Mouse (Mus musculus): Measurements from ENCODE around the gene Lbx2. TPM values are rescaled to one million over a fixed set of nuclear protein-coding genes. Genes with fewer than 3 reads are reported as not detected.

Lbx2 gene
- polyA plus RNA-seq, 1 experiment from 2014 or later: 0.57 TPM

GRCm38 (mm10) chr6:83101688-83102556, 15.8 kb downstream of the Lbx2 start:
- under 1% methylated on average over 74 of the region's 74 CpGs for WGBS
- Histone ChIP-seq H3K4me2 (replicated peaks) (peak overlapping the region; percentile 99), H3K27ac (peak overlapping the region; percentile 65; the same call in 1 of the 2 replicates), H3K36me3 (peaks cover 3% of the 10 kb centered on the region; the same call in 1 of the 2 replicates), H3K9ac (peak overlapping the region; percentile 85), H3K27me3 (replicated peaks) (peaks cover 3% of the 10 kb centered on the region; the same call in 1 of the 2 replicates), H3K4me1 (peaks cover 18% of the 10 kb centered on the region), H3K4me3 (peak overlapping the region; percentile 76), H3K9me3 (no peaks in the 10 kb centered on the region)
- ATAC-seq (ENCODE audit: low FRiP score, low read depth): peak; percentile 79

- no peak for ATAC-seq (ENCODE audit: low FRiP score, low read depth)
- Histone ChIP-seq H3K27ac (no peak overlapping the region), H3K36me3 (peaks cover 7% of the 10 kb centered on the region; the same call in 1 of the 2 replicates), H3K27me3 (replicated peaks) (peaks cover 3% of the 10 kb centered on the region; the same call in 1 of the 2 replicates), H3K4me3 (no peak overlapping the region), H3K4me2 (replicated peaks) (peak overlapping the region; percentile 99), H3K9ac (peak overlapping the region; percentile 85), H3K9me3 (no peaks in the 10 kb centered on the region), H3K4me1 (peaks cover 24% of the 10 kb centered on the region)
- 60% methylated on average over 10 of the region's 11 CpGs for WGBS
These were observed 17.0 kb downstream of the Lbx2 start for GRCm38 (mm10) chr6:83103130-83103650.

GRCm38 (mm10) chr6:83104158-83104557, 18.0 kb downstream of the Lbx2 start:
- no peaks in the 10 kb centered on the region for H3K9me3 ChIP-seq
- 83% methylated on average over 4 of the region's 4 CpGs for WGBS
- H3K4me3 ChIP-seq: no peak overlapping the region
- no peak for ATAC-seq (ENCODE audit: low FRiP score, low read depth)
- peaks cover 29% of the 10 kb centered on the region for H3K4me1 ChIP-seq
- peaks cover 7% of the 10 kb centered on the region; the same call in 1 of the 2 replicates for H3K36me3 ChIP-seq
- H3K27me3 ChIP-seq (replicated peaks): peaks cover 3% of the 10 kb centered on the region; the same call in 1 of the 2 replicates
- no peak overlapping the region for H3K9ac ChIP-seq
- no peak overlapping the region for H3K4me2 ChIP-seq (replicated peaks)
- H3K27ac ChIP-seq: no peak overlapping the region

DNA sequence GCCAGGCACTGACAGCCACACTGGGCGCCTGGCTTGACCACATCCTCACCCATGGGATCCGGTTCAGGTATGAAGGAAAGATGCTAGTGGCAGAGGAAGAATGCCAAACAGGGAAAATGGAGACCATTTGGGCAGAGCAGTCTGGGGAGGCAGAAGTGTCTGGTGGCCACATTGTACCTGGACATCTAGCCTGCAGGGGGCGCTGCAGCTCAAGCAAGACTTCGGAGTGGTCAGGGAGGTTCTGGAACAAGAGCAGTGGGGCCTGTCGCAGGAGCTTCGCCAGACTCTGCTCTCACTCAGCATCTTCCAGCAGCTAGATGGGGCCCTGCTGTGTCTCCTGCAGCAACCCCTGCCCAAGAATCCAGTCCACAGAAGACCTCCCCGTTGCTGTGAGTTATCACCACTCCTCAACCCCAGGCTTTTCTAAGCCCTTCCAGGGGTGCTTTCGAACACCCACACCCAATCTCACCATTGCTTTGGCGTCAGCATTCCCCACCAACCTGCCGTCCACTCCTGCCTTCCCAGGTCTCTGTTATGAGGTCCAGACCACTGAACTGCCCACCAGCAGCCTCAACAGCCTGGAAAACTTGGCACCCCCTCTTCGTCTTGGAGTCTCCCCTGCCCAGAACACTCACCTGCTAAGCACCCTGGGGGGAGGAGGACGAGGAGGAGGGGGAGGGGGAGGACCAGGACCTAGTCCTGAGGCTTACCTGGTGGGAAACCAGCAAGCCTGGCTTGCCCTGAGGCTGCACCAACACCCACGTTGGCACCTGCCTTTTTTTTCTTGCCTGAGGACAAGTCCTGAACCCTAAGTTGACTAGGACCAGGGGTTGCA, 21.6 kb downstream of the Lbx2 start:
- H3K4me3 ChIP-seq: peak overlapping the region; percentile 85; the same call in 1 of the 2 replicates
- peaks cover 7% of the 10 kb centered on the region; the same call in 1 of the 2 replicates for H3K36me3 ChIP-seq
- peaks cover 30% of the 10 kb centered on the region for H3K4me1 ChIP-seq
- 36% methylated on average over 13 of the region's 13 CpGs for WGBS
- peak overlapping the region; percentile 90; the same call in 1 of the 2 replicates for H3K9ac ChIP-seq
- peaks cover 3% of the 10 kb centered on the region; the same call in 1 of the 2 replicates for H3K27me3 ChIP-seq (replicated peaks)
- H3K27ac ChIP-seq: no peak overlapping the region
- ATAC-seq (ENCODE audit: low FRiP score, low read depth): 0 out of 2 replicates have a peak, but pooled peaks have one; percentile 18
- H3K4me2 ChIP-seq (replicated peaks): peak overlapping the region; percentile 87
- no peaks in the 10 kb centered on the region for H3K9me3 ChIP-seq

GRCm38 (mm10) chr6:83108762-83109668, 22.8 kb downstream of the Lbx2 start, which contains the start of gene Mrpl53:
TSS of gene Mrpl53 (plus strand) at chr6:83109040.
- Histone ChIP-seq H3K27ac (peak within 1 kb of the TSS; percentile 42; the same call in 1 of the 2 replicates), H3K9ac (peak within 1 kb of the TSS; percentile 90), H3K36me3 (peaks cover 7% of the 10 kb centered on the region; the same call in 1 of the 2 replicates), H3K27me3 (replicated peaks) (no peaks in the 10 kb centered on the region), H3K4me2 (replicated peaks) (peak within 1 kb of the TSS; percentile 87), H3K4me1 (peaks cover 22% of the 10 kb centered on the region), H3K4me3 (peak within 1 kb of the TSS; percentile 85), H3K9me3 (no peaks in the 10 kb centered on the region)
- under 1% methylated on average over 76 of the region's 76 CpGs for WGBS
- ATAC-seq (ENCODE audit: low FRiP score, low read depth): peak; percentile 93

DNA sequence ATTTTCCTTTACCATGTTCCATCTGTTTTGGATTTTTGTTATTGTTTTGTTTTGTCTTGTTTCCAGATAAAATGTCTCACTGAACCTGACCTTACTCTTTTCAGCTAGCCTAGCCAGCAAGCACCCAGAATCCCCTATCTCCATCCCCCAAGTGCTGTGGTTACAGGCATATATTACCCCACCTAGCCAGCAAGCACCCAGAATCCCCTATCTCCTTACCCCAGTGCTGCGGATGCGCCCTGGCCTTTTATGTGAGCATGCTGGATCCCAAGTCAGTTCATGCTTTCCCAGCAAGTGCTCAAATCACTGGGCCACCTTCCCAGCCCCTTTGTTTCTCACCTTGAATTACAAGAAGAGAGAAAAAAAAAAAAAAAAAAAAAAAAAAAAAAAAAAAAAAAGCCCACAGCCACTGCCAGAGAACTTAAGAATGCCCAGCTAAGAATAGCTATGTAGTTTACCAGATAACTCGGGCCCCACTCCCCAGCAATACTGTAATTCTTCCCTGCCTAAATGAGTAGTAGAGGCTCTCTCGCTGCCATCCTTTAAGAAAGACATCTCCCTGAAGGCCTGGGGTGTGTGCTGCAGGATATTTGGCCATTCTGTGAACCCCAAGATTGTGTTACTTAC, 25.5 kb downstream of the Lbx2 start:
- no peaks in the 10 kb centered on the region for H3K9me3 ChIP-seq
- ATAC-seq (ENCODE audit: low FRiP score, low read depth): no peak
- H3K4me1 ChIP-seq: peaks cover 37% of the 10 kb centered on the region
- no peak overlapping the region for H3K27ac ChIP-seq
- peaks cover 4% of the 10 kb centered on the region; the same call in 1 of the 2 replicates for H3K36me3 ChIP-seq
- no peak overlapping the region for H3K4me2 ChIP-seq (replicated peaks)
- 92% methylated on average over 4 of the region's 4 CpGs for WGBS
- H3K27me3 ChIP-seq (replicated peaks): no peaks in the 10 kb centered on the region
- H3K9ac ChIP-seq: no peak overlapping the region
- no peak overlapping the region for H3K4me3 ChIP-seq

DNA sequence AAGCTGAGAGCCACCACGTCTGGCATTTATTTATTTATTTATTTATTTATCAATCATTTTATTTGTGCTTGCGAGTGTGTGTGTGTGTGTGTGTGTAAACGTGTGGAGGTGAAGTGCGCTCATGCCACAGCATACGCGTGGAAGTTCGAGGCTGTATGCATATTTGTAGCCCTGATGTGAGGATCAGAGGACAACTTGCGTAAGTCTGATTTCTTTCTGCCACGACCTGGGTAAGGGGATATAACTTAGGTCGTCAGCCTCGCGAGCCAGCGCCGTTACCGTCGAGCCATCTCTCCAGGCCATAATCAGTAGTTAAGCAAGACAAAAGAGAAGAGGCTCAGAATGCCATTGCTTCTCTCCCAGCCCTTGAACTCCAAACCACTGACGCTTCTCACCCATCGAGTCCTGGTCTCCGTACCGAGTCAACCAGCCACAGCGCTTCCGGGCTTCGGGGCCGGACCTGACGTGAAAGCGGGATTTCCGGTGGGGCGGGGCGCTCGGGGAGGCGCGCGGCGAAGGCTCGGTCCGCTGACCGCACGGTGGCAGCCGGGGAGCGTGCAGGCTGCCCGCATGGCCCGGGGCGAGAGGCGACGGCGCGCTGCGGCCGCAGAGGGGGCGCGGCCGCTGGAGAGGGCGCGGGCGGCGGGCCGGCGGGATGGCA, 29.0 kb downstream of the Lbx2 start, which contains the start of gene Mogs:
Gene Mogs, plus strand, starts transcription at position 486 of the 661 bp plus-strand sequence.
- Histone ChIP-seq H3K4me1 (peaks cover 45% of the 10 kb centered on the region), H3K9me3 (no peaks in the 10 kb centered on the region), H3K27me3 (replicated peaks) (no peaks in the 10 kb centered on the region), H3K4me2 (replicated peaks) (peak within 1 kb of the TSS; percentile 98), H3K27ac (peak within 1 kb of the TSS; percentile 57), H3K9ac (peak within 1 kb of the TSS; percentile 90), H3K36me3 (peaks cover 29% of the 10 kb centered on the region), H3K4me3 (peak within 1 kb of the TSS; percentile 84)
- ATAC-seq (ENCODE audit: low FRiP score, low read depth): peak; percentile 77
- WGBS: 2% methylated on average over 58 of the region's 58 CpGs

GRCm38 (mm10) chr6:83115682-83116372, 29.7 kb downstream of the Lbx2 start:
- Histone ChIP-seq H3K36me3 (peaks cover 29% of the 10 kb centered on the region), H3K4me2 (replicated peaks) (peak overlapping the region; percentile 98), H3K4me3 (peak overlapping the region; percentile 84), H3K4me1 (peaks cover 47% of the 10 kb centered on the region), H3K27me3 (replicated peaks) (no peaks in the 10 kb centered on the region), H3K9ac (peak overlapping the region; percentile 90), H3K27ac (peak overlapping the region; percentile 57), H3K9me3 (no peaks in the 10 kb centered on the region)
- peak; percentile 39 for ATAC-seq (ENCODE audit: low FRiP score, low read depth)
- 2% methylated on average over 48 of the region's 48 CpGs for WGBS

DNA sequence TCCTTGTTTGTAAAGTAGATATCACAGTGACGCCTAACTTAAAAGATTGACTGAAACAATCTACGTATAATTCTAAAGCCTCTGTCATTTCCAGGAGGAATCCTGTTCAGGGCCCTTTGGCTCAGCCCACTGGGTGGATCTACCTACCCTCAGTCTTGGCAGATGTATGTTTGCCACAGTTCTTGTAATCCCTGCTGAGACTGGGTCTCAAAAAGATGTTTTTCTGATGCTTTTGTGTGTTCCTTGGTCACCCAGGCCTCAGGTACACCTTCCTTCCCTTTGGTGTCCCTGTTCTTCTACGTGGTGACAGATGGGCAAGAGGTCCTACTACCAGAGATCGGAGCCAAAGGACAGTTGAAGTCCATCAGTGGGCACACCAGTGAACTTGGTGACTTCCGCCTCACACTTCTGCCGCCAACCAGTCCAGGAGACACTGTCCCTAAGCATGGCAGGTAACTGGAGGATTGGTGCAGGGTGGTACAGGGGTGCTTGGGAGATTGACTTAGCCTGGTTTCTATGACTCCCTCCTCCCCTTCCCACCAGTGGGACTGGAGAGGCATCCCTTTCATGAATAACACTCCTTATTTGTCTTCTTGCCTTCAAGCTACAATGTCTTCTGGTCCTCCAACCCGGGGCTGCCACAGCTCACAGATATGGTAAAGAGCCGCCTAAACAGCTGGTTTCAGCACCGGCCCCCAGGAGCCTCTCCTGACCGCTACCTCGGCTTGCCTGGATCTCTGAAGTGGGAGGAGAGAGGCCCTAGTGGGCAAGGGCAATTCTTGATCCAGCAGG, 30.4 kb downstream of the Lbx2 start:
- no peak for ATAC-seq (ENCODE audit: low FRiP score, low read depth)
- Histone ChIP-seq H3K4me1 (peaks cover 47% of the 10 kb centered on the region), H3K27me3 (replicated peaks) (no peaks in the 10 kb centered on the region), H3K4me3 (peak overlapping the region; percentile 84), H3K36me3 (peaks cover 29% of the 10 kb centered on the region), H3K4me2 (replicated peaks) (peak overlapping the region; percentile 98), H3K9me3 (no peaks in the 10 kb centered on the region), H3K27ac (no peak overlapping the region), H3K9ac (peak overlapping the region; percentile 90)
- 83% methylated on average over 11 of the region's 11 CpGs for WGBS

All from neural tube, embryonic 12.5 days (tissue).